Mouse (Mus musculus): ENCODE results near the gene D17H6S53E. TPM values are rescaled to one million over a fixed set of nuclear protein-coding genes. Genes with fewer than 3 reads are reported as not detected.

D17H6S53E gene
- polyA plus RNA-seq, 1 experiment from 2014 or later = 10.5 TPM

- 97% methylated on average over 7 of the region's 7 CpGs for WGBS
- ATAC-seq (replicated peaks; ENCODE audit: low FRiP score, low read depth) (no peak), DNase-seq (ENCODE audit: low spot score) (no peak)
- TF ChIP-seq CTCF (IDR thresholded peaks at IDR 0.05; ENCODE audit: low read depth) = no peak
- Histone ChIP-seq H3K4me1 (replicated peaks; ENCODE audit: insufficient read depth, low read length) (peaks cover 9% of the 10 kb centered on the region), H3K9me3 (replicated peaks; ENCODE audit: low read length) (no peaks in the 10 kb centered on the region), H3K4me2 (ENCODE audit: low read length) (no peak overlapping the region), H3K27ac (no peak overlapping the region), H3K4me3 (replicated peaks; ENCODE audit: low read depth, low read length) (no peak overlapping the region), H3K9ac (ENCODE audit: low read depth, low read length) (no peak overlapping the region), H3K36me3 (ENCODE audit: insufficient read depth, low read length) (peaks cover 10% of the 10 kb centered on the region; the same call in 1 of the 2 replicates), H3K27me3 (ENCODE audit: insufficient read depth, low read length) (no peaks in the 10 kb centered on the region)
Observed at GRCm38 (mm10) chr17:35133517-35133916, 7.3 kb downstream of the D17H6S53E start.

GRCm38 (mm10) chr17:35134801-35135590 is 8.8 kb downstream of the D17H6S53E start, which contains the start of gene Bag6:
Gene Bag6, plus strand, starts transcription at chr17:35135178.
- WGBS = under 1% methylated on average over 64 of the region's 66 CpGs
- peak; percentile 88 for ATAC-seq (replicated peaks; ENCODE audit: low FRiP score, low read depth)

GRCm38 (mm10) chr17:35135591-35136320 is 9.6 kb downstream of the D17H6S53E start:
- H3K27me3 ChIP-seq (ENCODE audit: insufficient read depth, low read length) = no peaks in the 10 kb centered on the region
- DNase-seq (ENCODE audit: low spot score) = peak; percentile 81
- TF ChIP-seq CTCF (IDR thresholded peaks at IDR 0.05; ENCODE audit: low read depth) = no peak
- H3K9ac ChIP-seq (ENCODE audit: low read depth, low read length) = peak overlapping the region; percentile 71
- H3K9me3 ChIP-seq (replicated peaks; ENCODE audit: low read length) = no peaks in the 10 kb centered on the region
- WGBS = under 1% methylated on average over 43 of the region's 43 CpGs
- H3K36me3 ChIP-seq (ENCODE audit: insufficient read depth, low read length) = peaks cover 26% of the 10 kb centered on the region
- peaks cover 9% of the 10 kb centered on the region for H3K4me1 ChIP-seq (replicated peaks; ENCODE audit: insufficient read depth, low read length)
- peak; percentile 64 for ATAC-seq (replicated peaks; ENCODE audit: low FRiP score, low read depth)
- peak overlapping the region; percentile 90 for H3K27ac ChIP-seq
- H3K4me2 ChIP-seq (ENCODE audit: low read length) = peak overlapping the region; percentile 80
- peak overlapping the region; percentile 76 for H3K4me3 ChIP-seq (replicated peaks; ENCODE audit: low read depth, low read length)

More at GRCm38 (mm10) chr17:35134801-35135590, 8.8 kb downstream of the D17H6S53E start, which contains the start of gene Bag6:
- Histone ChIP-seq H3K27me3 (ENCODE audit: insufficient read depth, low read length) (no peaks in the 10 kb centered on the region), H3K36me3 (ENCODE audit: insufficient read depth, low read length) (peaks cover 21% of the 10 kb centered on the region; the same call in 1 of the 2 replicates), H3K4me1 (replicated peaks; ENCODE audit: insufficient read depth, low read length) (peaks cover 9% of the 10 kb centered on the region), H3K27ac (peak within 1 kb of the TSS; percentile 90), H3K4me3 (replicated peaks; ENCODE audit: low read depth, low read length) (peak within 1 kb of the TSS; percentile 76), H3K4me2 (ENCODE audit: low read length) (peak within 1 kb of the TSS; percentile 80), H3K9ac (ENCODE audit: low read depth, low read length) (peak within 1 kb of the TSS; percentile 71), H3K9me3 (replicated peaks; ENCODE audit: low read length) (no peaks in the 10 kb centered on the region)
- TF ChIP-seq CTCF (IDR thresholded peaks at IDR 0.05; ENCODE audit: low read depth) = peak; percentile 9; the same call in 1 of the 2 replicates
- peak; percentile 98 for DNase-seq (ENCODE audit: low spot score)

GRCm38 (mm10) chr17:35139269-35139668 is 13.1 kb downstream of the D17H6S53E start:
- DNase-seq (ENCODE audit: low spot score) (no peak), ATAC-seq (replicated peaks; ENCODE audit: low FRiP score, low read depth) (no peak)
- Histone ChIP-seq H3K4me3 (replicated peaks; ENCODE audit: low read depth, low read length) (no peak overlapping the region), H3K4me1 (replicated peaks; ENCODE audit: insufficient read depth, low read length) (peaks cover 9% of the 10 kb centered on the region), H3K4me2 (ENCODE audit: low read length) (no peak overlapping the region), H3K9ac (ENCODE audit: low read depth, low read length) (no peak overlapping the region), H3K9me3 (replicated peaks; ENCODE audit: low read length) (no peaks in the 10 kb centered on the region), H3K27ac (no peak overlapping the region), H3K36me3 (ENCODE audit: insufficient read depth, low read length) (peaks cover 58% of the 10 kb centered on the region), H3K27me3 (ENCODE audit: insufficient read depth, low read length) (no peaks in the 10 kb centered on the region)
- WGBS = 98% methylated on average over 3 of the region's 3 CpGs
- no peak for TF ChIP-seq CTCF (IDR thresholded peaks at IDR 0.05; ENCODE audit: low read depth)

- no peak overlapping the region for H3K4me2 ChIP-seq (ENCODE audit: low read length)
- TF ChIP-seq CTCF (IDR thresholded peaks at IDR 0.05; ENCODE audit: low read depth) = no peak
- WGBS = 83% methylated on average over 16 of the region's 16 CpGs
Observed at GRCm38 (mm10) chr17:35140490-35140996, 14.4 kb downstream of the D17H6S53E start.

GRCm38 (mm10) chr17:35141971-35142370 is 15.8 kb downstream of the D17H6S53E start:
- H3K9me3 ChIP-seq (replicated peaks; ENCODE audit: low read length) = no peaks in the 10 kb centered on the region

More at GRCm38 (mm10) chr17:35140490-35140996, 14.4 kb downstream of the D17H6S53E start:
- no peak for DNase-seq (ENCODE audit: low spot score)
- no peak for ATAC-seq (replicated peaks; ENCODE audit: low FRiP score, low read depth)
- Histone ChIP-seq H3K27ac (no peak overlapping the region), H3K4me3 (replicated peaks; ENCODE audit: low read depth, low read length) (no peak overlapping the region), H3K9ac (ENCODE audit: low read depth, low read length) (no peak overlapping the region), H3K27me3 (ENCODE audit: insufficient read depth, low read length) (no peaks in the 10 kb centered on the region), H3K9me3 (replicated peaks; ENCODE audit: low read length) (no peaks in the 10 kb centered on the region), H3K4me1 (replicated peaks; ENCODE audit: insufficient read depth, low read length) (peaks cover 9% of the 10 kb centered on the region), H3K36me3 (ENCODE audit: insufficient read depth, low read length) (peaks cover 71% of the 10 kb centered on the region)

More at GRCm38 (mm10) chr17:35141971-35142370, 15.8 kb downstream of the D17H6S53E start:
- DNase-seq (ENCODE audit: low spot score) (no peak), ATAC-seq (replicated peaks; ENCODE audit: low FRiP score, low read depth) (no peak)
- Histone ChIP-seq H3K4me2 (ENCODE audit: low read length) (no peak overlapping the region), H3K36me3 (ENCODE audit: insufficient read depth, low read length) (peaks cover 82% of the 10 kb centered on the region), H3K9ac (ENCODE audit: low read depth, low read length) (no peak overlapping the region), H3K4me1 (replicated peaks; ENCODE audit: insufficient read depth, low read length) (peaks cover under 1% of the 10 kb centered on the region; the same call in 1 of the 2 replicates), H3K4me3 (replicated peaks; ENCODE audit: low read depth, low read length) (no peak overlapping the region), H3K27me3 (ENCODE audit: insufficient read depth, low read length) (no peaks in the 10 kb centered on the region), H3K27ac (no peak overlapping the region)
- TF ChIP-seq CTCF (IDR thresholded peaks at IDR 0.05; ENCODE audit: low read depth) = no peak
- WGBS = 87% methylated on average over 6 of the region's 6 CpGs
